Mouse (Mus musculus): ENCODE measurements at regions not wholly inside any gene's neighbourhood (a gene's known extent, or its start where the extent isn't known, plus 50 kb on each side); places are given as distances from the start of the nearest gene placed in this dataset.
"Not testable (repeated sequence)": the region's sequence is repeated elsewhere in the genome, so short reads cannot be mapped to it uniquely, and the experiment has no call there.

- DNase-seq = no peak
Measured at GRCm38 (mm10) chr5:28756171-28756948, 289.3 kb upstream of the Shh start.

GRCm38 (mm10) chr5:28751821-28752220, 284.8 kb upstream of the Shh start:
- DNase-seq = not testable (repeated sequence)

- DNase-seq = no peak
Measured at GRCm38 (mm10) chr5:28734768-28735167, 267.7 kb upstream of the Shh start.

GRCm38 (mm10) chr5:28722067-28722466, 255.0 kb upstream of the Shh start:
- no peak for DNase-seq

- DNase-seq = no peak
Measured at GRCm38 (mm10) chr5:28714978-28715377, 247.9 kb upstream of the Shh start.

- no peak for DNase-seq
Measured at GRCm38 (mm10) chr5:28710517-28710916, 243.5 kb upstream of the Shh start.

- DNase-seq = no peak
Measured at GRCm38 (mm10) chr5:28709626-28710025, 242.6 kb upstream of the Shh start.

GRCm38 (mm10) chr5:28704359-28704758, 237.3 kb upstream of the Shh start:
- DNase-seq = no peak

- no peak for DNase-seq
Measured at GRCm38 (mm10) chr5:28696966-28697365, 229.9 kb upstream of the Shh start.

GRCm38 (mm10) chr5:28690110-28690509, 223.1 kb upstream of the Shh start:
- DNase-seq = no peak

GRCm38 (mm10) chr5:28689651-28690050, 222.6 kb upstream of the Shh start:
- DNase-seq = peak in 1 of 2 experiments; percentile 9

- no peak for DNase-seq
Measured at GRCm38 (mm10) chr5:28689136-28689535, 222.1 kb upstream of the Shh start.

GRCm38 (mm10) chr5:28682821-28683220, 215.8 kb upstream of the Shh start:
- DNase-seq = no peak

- no peak for DNase-seq
Measured at GRCm38 (mm10) chr5:28680311-28680710, 213.3 kb upstream of the Shh start.

- DNase-seq = no peak
Measured at GRCm38 (mm10) chr5:28679761-28680160, 212.7 kb upstream of the Shh start.

GRCm38 (mm10) chr5:28630186-28630585, 163.1 kb upstream of the Shh start:
- no peak for DNase-seq

- DNase-seq = no peak
Measured at GRCm38 (mm10) chr5:28611885-28612284, 144.8 kb upstream of the Shh start.

- DNase-seq = no peak
Measured at GRCm38 (mm10) chr5:28596537-28597314, 129.7 kb upstream of the Shh start.

GRCm38 (mm10) chr5:28571347-28571998, 104.4 kb upstream of the Shh start:
- no peak for DNase-seq

- DNase-seq = no peak
Measured at GRCm38 (mm10) chr5:28568417-28568816, 101.4 kb upstream of the Shh start.

- DNase-seq = no peak
Measured at GRCm38 (mm10) chr5:28567341-28567905, 100.4 kb upstream of the Shh start.

GRCm38 (mm10) chr5:28563401-28563800, 96.3 kb upstream of the Shh start:
- DNase-seq = no peak

GRCm38 (mm10) chr5:28562917-28563316, 95.9 kb upstream of the Shh start:
- DNase-seq = no peak

Measured in kidney, postnatal 25 days (tissue).